Mouse (Mus musculus) pancreas, adult 10 weeks (tissue): ENCODE data around the gene Dcxr. TPM values are rescaled to one million over a fixed set of nuclear protein-coding genes. Genes with fewer than 3 reads are reported as not detected.

Source experiments
- polyA plus RNA-seq: library from polyadenylated mRNA; stranded (reverse); fragments of 350-450 nt; fragmentation: Illumina TruSeq; extraction: RNeasy Lipid Tissue Mini Kit (QIAGEN cat#74804); gene quantifications from one replicate; pipeline ENCODE4 v1.2.3, GENCODE M21; 2015; ENCODE audit warnings: low read depth, low replicate concordance; ENCODE audit not compliant: insufficient read depth

Dcxr gene
- 12.0 TPM for polyA plus RNA-seq

DNA sequence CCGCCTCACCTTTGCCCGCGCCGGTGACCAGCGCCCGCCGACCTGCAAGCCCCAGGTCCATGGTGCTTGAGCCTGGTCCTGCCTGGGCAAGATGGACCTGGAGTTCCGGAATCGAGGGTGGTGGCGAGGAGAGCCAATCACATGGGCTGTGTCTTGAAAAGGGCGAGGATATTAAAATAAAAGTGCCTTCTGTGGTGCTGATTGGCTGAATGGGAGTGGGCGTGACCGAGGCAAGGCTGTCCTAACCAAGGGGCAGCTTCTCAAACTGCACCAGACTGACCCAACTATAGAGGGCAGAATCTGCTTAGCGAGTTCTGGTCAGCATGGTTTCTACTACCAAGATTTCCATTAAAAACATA lies at the start of gene Dcxr:
Gene Dcxr, minus strand, starts transcription at position 113 of the 359 bp plus-strand sequence.

DNA sequence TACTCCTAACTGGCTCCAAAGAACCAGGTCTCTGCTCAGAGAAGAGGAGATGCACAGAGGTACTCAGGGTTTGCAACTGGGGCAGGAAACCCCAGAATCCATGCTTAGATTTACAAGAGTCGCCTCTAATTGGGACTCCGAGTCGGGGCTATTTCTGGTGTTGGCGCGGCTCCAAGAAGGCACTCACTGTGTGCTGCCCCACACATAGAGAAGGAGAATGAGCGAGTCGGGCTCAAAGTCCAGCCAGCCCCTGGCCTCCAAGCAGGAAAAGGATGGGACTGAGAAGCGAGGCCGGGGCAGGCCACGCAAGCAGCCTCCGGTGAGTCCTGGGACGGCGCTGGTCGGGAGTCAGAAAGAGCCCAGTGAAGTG lies 35.6 kb upstream of the Dcxr start, which contains the start of gene Hmga1b:
Gene Hmga1b, plus strand, starts transcription at position 123 of the 370 bp plus-strand sequence.

DNA sequence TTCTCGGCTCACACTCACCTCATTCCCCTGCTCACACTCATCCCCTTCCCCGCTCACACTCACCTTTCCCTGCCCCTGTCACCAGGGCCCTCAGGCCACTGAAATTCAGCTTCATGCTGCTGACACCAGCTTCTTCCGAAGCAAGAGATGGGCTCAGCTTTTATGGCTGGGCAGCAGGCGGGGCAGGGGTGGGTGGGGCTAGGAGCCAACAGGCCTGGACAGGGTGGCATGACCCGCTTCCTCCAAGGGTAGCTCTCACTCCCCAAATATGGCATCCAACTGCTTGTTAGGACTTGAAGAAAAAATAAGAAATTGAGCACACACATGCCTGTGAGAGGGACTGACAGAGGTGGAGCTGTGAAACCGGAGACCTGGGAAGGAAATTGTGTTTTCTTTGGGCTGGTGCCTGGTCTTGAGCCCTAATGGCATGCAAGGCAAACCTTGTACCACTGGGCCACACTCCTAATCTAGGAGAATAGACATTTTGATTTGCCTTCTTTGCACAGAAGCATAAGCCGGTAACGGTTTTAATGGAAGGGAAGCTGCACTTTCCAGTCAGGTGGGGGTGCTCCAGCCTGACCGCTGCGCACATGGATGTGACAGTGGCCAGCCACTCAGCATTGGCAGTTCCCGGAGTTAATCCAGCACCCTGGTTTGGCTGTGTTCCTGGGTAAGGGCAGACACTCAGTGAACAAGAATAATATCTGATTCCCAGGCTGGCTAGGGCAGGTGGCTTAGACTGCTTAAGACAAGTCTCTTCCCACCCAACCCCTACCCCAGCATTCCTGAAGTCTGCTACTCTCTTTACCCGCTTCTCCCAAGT lies 5.0 kb upstream of the Dcxr start, which contains the start of gene Cbr2:
Gene Cbr2, minus strand, starts transcription at position 257 of the 823 bp plus-strand sequence.

DNA sequence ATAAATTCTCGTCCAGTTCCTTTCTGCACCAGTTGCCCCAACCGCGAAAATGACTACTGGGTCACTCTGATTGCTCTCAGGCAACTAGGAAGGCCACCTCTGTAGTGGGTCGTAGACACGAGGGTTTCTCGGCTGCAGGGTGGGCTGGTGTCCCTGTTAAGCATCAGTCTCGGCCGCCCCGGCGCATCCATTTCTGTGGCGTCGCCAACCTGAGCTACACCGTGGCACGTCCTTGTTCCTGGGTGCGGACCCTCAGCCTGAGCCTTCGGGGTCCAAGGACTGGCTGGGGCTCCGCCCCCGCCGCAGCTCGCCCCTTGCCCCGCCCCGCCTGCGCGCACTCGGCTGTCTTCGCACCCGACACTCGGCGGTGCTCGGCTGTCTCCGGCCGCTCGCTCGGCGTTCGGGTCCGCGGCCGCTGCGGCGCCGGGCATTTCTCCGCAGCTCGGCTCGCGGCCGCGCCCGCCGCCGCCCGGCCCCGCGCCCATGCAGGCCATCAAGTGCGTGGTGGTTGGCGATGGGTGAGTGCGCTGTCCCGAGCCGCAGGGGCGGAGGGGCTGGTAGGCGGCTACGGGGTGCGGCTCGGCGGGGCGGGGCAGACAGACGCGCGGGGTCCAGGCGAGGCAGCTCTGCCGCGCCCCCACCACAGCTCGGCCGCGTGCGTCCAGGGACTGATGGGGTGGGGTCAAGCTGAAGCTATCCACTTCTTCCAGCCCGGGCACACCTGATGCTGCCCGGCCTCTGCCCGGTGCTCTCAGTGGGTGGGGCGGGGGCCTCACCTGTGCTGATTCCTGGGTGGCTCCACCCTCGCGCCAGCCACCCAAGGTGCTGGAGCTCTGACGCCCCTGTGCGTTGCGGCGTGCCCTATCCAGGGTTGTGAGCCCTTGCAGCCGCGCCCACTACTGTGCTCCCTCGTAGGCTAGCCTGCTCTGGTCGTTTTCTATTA lies 5.7 kb downstream of the Dcxr start, which contains the start of gene Rac3:
Gene Rac3, plus strand, starts transcription at position 347 of the 943 bp plus-strand sequence.

DNA sequence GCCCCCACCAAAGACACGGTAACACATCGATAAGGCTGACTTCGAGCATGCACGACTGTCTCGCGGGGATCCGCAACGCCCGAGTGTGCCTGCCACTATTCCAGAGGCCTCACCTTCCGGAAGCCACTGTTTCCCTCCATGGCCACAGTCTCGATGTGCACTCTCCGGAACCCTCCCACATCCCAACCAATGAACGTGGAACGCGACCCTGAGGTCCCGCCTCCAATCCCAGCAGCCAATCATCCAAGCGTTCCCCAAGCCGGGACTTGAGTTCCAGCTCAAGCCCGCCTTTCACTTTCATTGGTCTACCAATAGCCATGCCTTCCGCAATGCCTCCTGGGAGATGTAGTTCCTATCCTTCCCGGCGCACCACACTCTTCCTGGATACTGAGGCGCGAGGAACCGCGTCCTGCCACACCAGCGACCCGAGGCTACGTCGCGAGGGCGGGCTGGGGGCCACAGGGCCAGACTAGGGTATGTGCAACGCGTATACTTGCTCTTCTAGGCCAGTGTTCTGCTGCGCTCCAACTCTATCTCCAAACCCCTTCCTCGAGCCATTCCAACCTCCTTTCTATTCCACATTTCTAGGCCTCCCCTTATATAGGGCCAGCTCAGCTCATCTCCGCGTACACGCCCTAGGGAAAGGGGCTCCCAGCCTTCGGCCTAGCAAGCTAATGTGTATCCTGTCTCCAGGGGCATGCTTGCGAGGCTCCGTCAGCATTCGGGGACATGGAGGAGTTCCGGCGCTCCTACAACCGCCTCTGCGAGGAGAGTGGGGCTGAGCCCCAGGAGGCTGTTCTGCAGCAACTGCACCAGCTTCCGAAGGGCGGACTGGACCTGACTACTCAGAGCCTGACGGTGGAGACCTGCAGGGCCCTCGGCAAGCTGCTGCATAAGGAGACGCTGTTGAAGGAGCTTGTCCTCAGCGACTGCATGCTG lies 13.2 kb downstream of the Dcxr start, which contains the start of the genes Cenpx and Lrrc45:
Gene Cenpx, minus strand, starts transcription at position 159 of the 939 bp plus-strand sequence.
Gene Lrrc45, plus strand, starts transcription at position 346 of the 939 bp plus-strand sequence.

Other genes starting within 250 kb of the Dcxr start
- 19.4 TPM for gene Mrpl12, start 242.7 kb downstream of the Dcxr start, polyA plus RNA-seq
- gene Slc25a10, start 235.4 kb downstream of the Dcxr start, polyA plus RNA-seq = 11.5 TPM
- gene Gcgr, start 196.6 kb downstream of the Dcxr start, polyA plus RNA-seq = 2.1 TPM
- 27.1 TPM for gene Mcrip1, start 177.6 kb downstream of the Dcxr start, polyA plus RNA-seq
- gene Ppp1r27, start 176.1 kb downstream of the Dcxr start, polyA plus RNA-seq = not detected
- gene P4hb, start 154.0 kb downstream of the Dcxr start, polyA plus RNA-seq = 636 TPM
- 79.0 TPM for gene Arhgdia, start 145.7 kb downstream of the Dcxr start, polyA plus RNA-seq
- gene Alyref, start 128.9 kb downstream of the Dcxr start, polyA plus RNA-seq = 13.4 TPM
- 11.9 TPM for gene Anapc11, start 128.9 kb downstream of the Dcxr start, polyA plus RNA-seq
- gene Npb, start 118.8 kb downstream of the Dcxr start, polyA plus RNA-seq = not detected
- gene Pcyt2, start 109.3 kb downstream of the Dcxr start, polyA plus RNA-seq = 38.6 TPM
- gene Sirt7, start 102.0 kb downstream of the Dcxr start, polyA plus RNA-seq = 19.3 TPM
- 11.0 TPM for gene Mafg, start 93.7 kb downstream of the Dcxr start, polyA plus RNA-seq
- 24.5 TPM for gene Pycr1, start 83.5 kb downstream of the Dcxr start, polyA plus RNA-seq
- gene Myadml2, start 79.1 kb downstream of the Dcxr start, polyA plus RNA-seq = 1.4 TPM
- gene Notum, start 66.1 kb downstream of the Dcxr start, polyA plus RNA-seq = 0.81 TPM
- 29.7 TPM for gene Aspscr1, start 54.3 kb downstream of the Dcxr start, polyA plus RNA-seq
- 30.4 TPM for gene Cenpx, start 13.5 kb downstream of the Dcxr start, polyA plus RNA-seq
- gene Lrrc45, start 13.4 kb downstream of the Dcxr start, polyA plus RNA-seq = 37.8 TPM
- 6.0 TPM for gene Rac3, start 5.8 kb downstream of the Dcxr start, polyA plus RNA-seq
- 26.0 TPM for gene Cbr2, start 4.8 kb upstream of the Dcxr start, polyA plus RNA-seq
- not detected for gene Hmga1b, start 35.5 kb upstream of the Dcxr start, polyA plus RNA-seq
- gene Rfng, start 56.9 kb upstream of the Dcxr start, polyA plus RNA-seq = 22.7 TPM
- gene Gps1, start 57.0 kb upstream of the Dcxr start, polyA plus RNA-seq = 35.2 TPM
- gene Dus1l, start 69.1 kb upstream of the Dcxr start, polyA plus RNA-seq = 25.3 TPM
- 22.9 TPM for gene Fasn, start 97.3 kb upstream of the Dcxr start, polyA plus RNA-seq
- gene Ccdc57, start 205.6 kb upstream of the Dcxr start, polyA plus RNA-seq = 4.3 TPM
- not detected for gene Slc16a3, start 221.2 kb upstream of the Dcxr start, polyA plus RNA-seq